Mouse (Mus musculus) stomach, embryonic 14.5 days (tissue): ENCODE data around the gene Ptcd1. TPM values are rescaled to one million over a fixed set of nuclear protein-coding genes. Genes with fewer than 3 reads are reported as not detected.
"Not testable (repeated sequence)": the region's sequence is repeated elsewhere in the genome, so short reads cannot be mapped to it uniquely, and the experiment has no call there.

Experiments used
- ATAC-seq: fragments of 200-750 bp; cut with Nextera tagmentation; 2 replicates; pipeline ENCODE4 v1.8.0; 2017; ENCODE audit warnings: low read depth, moderate TSS enrichment; ENCODE audit not compliant: insufficient number of reproducible peaks, insufficient read depth, low FRiP score
- H3K27ac ChIP-seq: fragments of 300-500 bp; sonication (generic); 2 replicates; pipeline ENCODE4 v1.5.1; 2014; ENCODE audit warnings: mild to moderate bottlenecking, low read length, moderate library complexity, mixed read lengths
- H3K27me3 ChIP-seq: fragments of 300-500 bp; sonication (generic); 2 replicates; pipeline ENCODE4 v1.6.1; 2014; ENCODE audit warnings: low read length, control low read depth, mixed read lengths; ENCODE audit not compliant: control insufficient read depth, insufficient read depth
- H3K36me3 ChIP-seq: fragments of 300-500 bp; sonication (generic); 2 replicates; pipeline ENCODE4 v1.6.1; 2014; ENCODE audit warnings: mild to moderate bottlenecking, control low read depth, low read length, moderate library complexity, mixed read lengths; ENCODE audit not compliant: control insufficient read depth, insufficient read depth
- H3K4me1 ChIP-seq: fragments of 300-500 bp; sonication (generic); 2 replicates; pipeline ENCODE4 v1.6.1; 2014; ENCODE audit warnings: low read length, control low read depth, mixed read lengths; ENCODE audit not compliant: control insufficient read depth, insufficient read depth
- H3K4me2 ChIP-seq: fragments of 300-500 bp; sonication (generic); replicated peaks from 2 replicates; pipeline ENCODE4 v1.6.1; 2014; ENCODE audit warnings: low read depth, low read length, control low read depth
- H3K4me3 ChIP-seq: fragments of 300-500 bp; sonication (generic); 2 replicates; pipeline ENCODE4 v1.5.1; 2014; ENCODE audit warnings: low read depth, low read length, control low read depth
- H3K9ac ChIP-seq: fragments of 300-500 bp; sonication (generic); replicated peaks from 2 replicates; pipeline ENCODE4 v1.6.1; 2014; ENCODE audit warnings: low read depth, mild to moderate bottlenecking, control low read depth, low read length, moderate library complexity, mixed read lengths
- H3K9me3 ChIP-seq: fragments of 300-500 bp; sonication (generic); 2 replicates; pipeline ENCODE4 v1.6.1; 2016; ENCODE audit warnings: low read depth, low read length, control low read depth; ENCODE audit not compliant: control insufficient read depth
- WGBS: fragments of 180-500 bp; shearing (Covaris S2); extraction: QIAGEN DNeasy Blood & Tissue Kit; methylation state at CpG from one replicate; pipeline ENCODE4 v1.1.7; 2014; 5-methylcytosine and 5-hydroxymethylcytosine counted together
- polyA plus RNA-seq: library from polyadenylated mRNA; unstranded; fragments of >200 nt; fragmentation: Nextera tagmentation; extraction: Ambion mirVana; gene quantifications from 2 replicates; pipeline ENCODE4 v1.2.1, GENCODE M21; 2014

Gene Ptcd1
- polyA plus RNA-seq, 1 experiment from 2014 or later: 11.4 TPM

GRCm38 (mm10) chr5:145149294-145149693 lies 17.6 kb downstream of the Ptcd1 start:
- peaks cover 64% of the 10 kb centered on the region for H3K36me3 ChIP-seq
- H3K9ac ChIP-seq: no peak overlapping the region
- H3K27ac ChIP-seq: no peak overlapping the region
- H3K9me3 ChIP-seq: no peaks in the 10 kb centered on the region
- 90% methylated on average over 6 of the region's 6 CpGs for WGBS
- no peak overlapping the region for H3K4me2 ChIP-seq
- no peaks in the 10 kb centered on the region for H3K4me1 ChIP-seq
- no peaks in the 10 kb centered on the region for H3K27me3 ChIP-seq
- ATAC-seq: no peak
- H3K4me3 ChIP-seq: no peak overlapping the region

GRCm38 (mm10) chr5:145147748-145148147 lies 19.2 kb downstream of the Ptcd1 start:
- peaks cover 67% of the 10 kb centered on the region for H3K36me3 ChIP-seq
- no peak for ATAC-seq

GRCm38 (mm10) chr5:145140611-145141010 lies 26.3 kb downstream of the Ptcd1 start:
- Histone ChIP-seq H3K36me3 (peaks cover 47% of the 10 kb centered on the region), H3K4me2 (peak overlapping the region; percentile 71), H3K4me3 (peak overlapping the region; percentile 99), H3K9me3 (no peaks in the 10 kb centered on the region), H3K4me1 (peaks cover 17% of the 10 kb centered on the region; the same call in 1 of the 2 replicates), H3K9ac (peak overlapping the region; percentile 81), H3K27ac (peak overlapping the region; percentile 79), H3K27me3 (no peaks in the 10 kb centered on the region)
- under 1% methylated on average over 18 of the region's 18 CpGs for WGBS
- ATAC-seq: no peak

More at GRCm38 (mm10) chr5:145147748-145148147, 19.2 kb downstream of the Ptcd1 start:
- no peaks in the 10 kb centered on the region for H3K27me3 ChIP-seq
- no peak overlapping the region for H3K4me3 ChIP-seq
- H3K4me2 ChIP-seq: no peak overlapping the region
- no peaks in the 10 kb centered on the region for H3K4me1 ChIP-seq
- H3K9ac ChIP-seq: no peak overlapping the region
- WGBS: 91% methylated on average over 5 of the region's 5 CpGs
- H3K9me3 ChIP-seq: no peaks in the 10 kb centered on the region
- H3K27ac ChIP-seq: no peak overlapping the region

- Histone ChIP-seq H3K27ac (peak within 1 kb of the TSS; percentile 79), H3K4me2 (peak within 1 kb of the TSS; percentile 71), H3K4me3 (peak within 1 kb of the TSS; percentile 99), H3K9me3 (no peaks in the 10 kb centered on the region), H3K4me1 (peaks cover 17% of the 10 kb centered on the region; the same call in 1 of the 2 replicates), H3K36me3 (peaks cover 49% of the 10 kb centered on the region), H3K27me3 (no peaks in the 10 kb centered on the region), H3K9ac (peak within 1 kb of the TSS; percentile 81)
- WGBS: under 1% methylated on average over 84 of the region's 84 CpGs
- peak; percentile 91 for ATAC-seq
Observed at GRCm38 (mm10) chr5:145139571-145140519, 27.1 kb downstream of the Ptcd1 start, which contains the start of the genes Pdap1 and Bud31. Gene Pdap1 (minus strand): TSS chr5:145140238. Gene Bud31 (plus strand): TSS chr5:145140362.

GRCm38 (mm10) chr5:145138836-145139235 lies 28.1 kb downstream of the Ptcd1 start:
- no peak for ATAC-seq
- Histone ChIP-seq H3K4me1 (peaks cover 17% of the 10 kb centered on the region; the same call in 1 of the 2 replicates), H3K9me3 (no peaks in the 10 kb centered on the region), H3K4me3 (peak overlapping the region; percentile 99), H3K27ac (peak overlapping the region; percentile 79; the same call in 1 of the 2 replicates), H3K9ac (peak overlapping the region; percentile 81), H3K4me2 (peak overlapping the region; percentile 62), H3K36me3 (peaks cover 54% of the 10 kb centered on the region), H3K27me3 (no peaks in the 10 kb centered on the region)
- 5% methylated on average over 6 of the region's 6 CpGs for WGBS

- H3K36me3 ChIP-seq: peaks cover 77% of the 10 kb centered on the region
- H3K4me2 ChIP-seq, H3K9me3 ChIP-seq, H3K9ac ChIP-seq, H3K27ac ChIP-seq, H3K4me3 ChIP-seq, H3K4me1 ChIP-seq, ATAC-seq, H3K27me3 ChIP-seq: not testable (repeated sequence)
- 88% methylated on average over 6 of the region's 6 CpGs for WGBS
Observed at GRCm38 (mm10) chr5:145133275-145133674, 33.6 kb downstream of the Ptcd1 start.

- Histone ChIP-seq H3K9ac (no peak overlapping the region), H3K27ac (no peak overlapping the region), H3K4me2 (no peak overlapping the region), H3K4me3 (no peak overlapping the region), H3K36me3 (peaks cover 76% of the 10 kb centered on the region), H3K9me3 (no peaks in the 10 kb centered on the region), H3K4me1 (no peaks in the 10 kb centered on the region), H3K27me3 (no peaks in the 10 kb centered on the region)
- 92% methylated on average over 3 of the region's 3 CpGs for WGBS
- ATAC-seq: no peak
Observed at GRCm38 (mm10) chr5:145130995-145131394, 35.9 kb downstream of the Ptcd1 start.

- WGBS: 88% methylated on average over 11 of the region's 11 CpGs
- no peak overlapping the region for H3K4me2 ChIP-seq
- H3K27ac ChIP-seq: no peak overlapping the region
- H3K4me1 ChIP-seq: no peaks in the 10 kb centered on the region
- H3K4me3 ChIP-seq: no peak overlapping the region
- no peaks in the 10 kb centered on the region for H3K9me3 ChIP-seq
- no peaks in the 10 kb centered on the region for H3K27me3 ChIP-seq
- no peak for ATAC-seq
- H3K36me3 ChIP-seq: peaks cover 75% of the 10 kb centered on the region
- H3K9ac ChIP-seq: no peak overlapping the region
Observed at GRCm38 (mm10) chr5:145130191-145130590, 36.7 kb downstream of the Ptcd1 start.
